Mouse (Mus musculus) embryonic facial prominence, embryonic 15.5 days (tissue): Measurements from ENCODE around the gene Ldb1. TPM values are rescaled to one million over a fixed set of nuclear protein-coding genes. Genes with fewer than 3 reads are reported as not detected.
A peak's percentile ranks its signal among the peaks of the same experiment; 100 is the strongest.

Source experiments
- ATAC-seq: fragments of 200-750 bp; cut with Nextera tagmentation; 2 replicates; pipeline ENCODE4 v1.8.0; 2017; ENCODE audit warnings: low read depth, moderate TSS enrichment; ENCODE audit not compliant: insufficient number of reproducible peaks, low FRiP score, low TSS enrichment
- H3K27ac ChIP-seq: fragments of 300-500 bp; sonication (generic); replicated peaks from 2 replicates; pipeline ENCODE4 v1.5.1; 2015; ENCODE audit warnings: mild to moderate bottlenecking, inconsistent platforms
- H3K27me3 ChIP-seq: fragments of 300-500 bp; sonication (generic); 2 replicates; pipeline ENCODE4 v1.6.1; 2015; ENCODE audit warnings: inconsistent platforms
- H3K36me3 ChIP-seq: fragments of 300-500 bp; sonication (generic); 2 replicates; pipeline ENCODE4 v1.6.1; 2015; ENCODE audit warnings: mild to moderate bottlenecking, inconsistent platforms
- H3K4me1 ChIP-seq: fragments of 300-500 bp; sonication (generic); 2 replicates; pipeline ENCODE4 v1.6.1; 2015; ENCODE audit warnings: inconsistent platforms
- H3K4me2 ChIP-seq: fragments of 300-500 bp; sonication (generic); replicated peaks from 2 replicates; pipeline ENCODE4 v1.6.1; 2015; ENCODE audit warnings: mild to moderate bottlenecking, inconsistent platforms
- H3K4me3 ChIP-seq: fragments of 300-500 bp; sonication (generic); replicated peaks from 2 replicates; pipeline ENCODE4 v1.5.1; 2015; ENCODE audit warnings: mild to moderate bottlenecking, inconsistent platforms
- H3K9ac ChIP-seq: fragments of 300-500 bp; sonication (generic); 2 replicates; pipeline ENCODE4 v1.6.1; 2015; ENCODE audit warnings: inconsistent platforms
- H3K9me3 ChIP-seq: fragments of 300-500 bp; sonication (generic); replicated peaks from 2 replicates; pipeline ENCODE4 v1.6.1; 2016; ENCODE audit warnings: inconsistent platforms
- WGBS: fragments of 180-500 bp; shearing (Covaris S2); methylation state at CpG from one replicate; pipeline ENCODE4 v1.1.7; 2015; 5-methylcytosine and 5-hydroxymethylcytosine counted together
- polyA plus RNA-seq: library from polyadenylated mRNA; unstranded; fragments of >200 nt; fragmentation: Nextera tagmentation; extraction: Ambion mirVana; gene quantifications from 2 replicates; pipeline ENCODE4 v1.2.1, GENCODE M21; 2015

Ldb1 gene
- polyA plus RNA-seq, 1 experiment from 2014 or later: 120 TPM

DNA sequence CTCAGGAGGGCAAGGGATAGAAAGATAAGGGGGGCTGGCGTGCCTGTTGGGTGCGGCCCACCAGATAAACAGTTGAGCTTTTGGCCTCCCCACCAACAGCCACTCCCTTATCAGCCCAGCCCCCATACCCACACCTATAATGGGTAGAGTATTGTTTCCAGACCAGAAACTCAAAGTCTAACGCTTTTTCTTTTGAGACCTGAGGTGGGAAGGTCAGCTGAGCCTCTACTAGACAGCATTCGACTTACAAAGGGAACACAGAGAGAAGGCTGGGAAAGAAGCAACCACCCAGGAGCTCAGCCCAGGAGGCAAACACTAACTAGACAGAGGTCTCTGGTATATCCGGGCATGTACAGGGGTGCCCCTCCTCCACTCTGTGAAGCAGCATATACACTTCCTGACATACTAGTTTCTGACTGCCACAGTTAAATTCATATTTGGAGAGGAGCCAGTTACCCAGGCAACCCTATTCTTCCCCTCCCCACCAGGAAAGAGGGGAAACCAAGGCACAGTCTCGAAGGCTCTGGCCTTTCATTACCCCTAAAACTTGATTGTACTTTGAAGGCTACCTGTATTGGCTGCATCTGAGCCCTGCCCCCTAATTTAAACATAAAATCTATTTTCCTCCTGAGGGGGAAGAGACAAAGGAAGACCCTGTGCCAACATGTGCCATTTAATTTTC is 7.6 kb downstream of the Ldb1 start:
- H3K27ac ChIP-seq: peak overlapping the region; percentile 100
- H3K4me1 ChIP-seq: peaks cover 56% of the 10 kb centered on the region
- 22% methylated on average over 6 of the region's 6 CpGs for WGBS
- H3K36me3 ChIP-seq: peaks cover 42% of the 10 kb centered on the region
- no peaks in the 10 kb centered on the region for H3K27me3 ChIP-seq
- H3K9ac ChIP-seq: peak overlapping the region; percentile 82
- no peaks in the 10 kb centered on the region for H3K9me3 ChIP-seq
- peak overlapping the region; percentile 84 for H3K4me2 ChIP-seq
- no peak for ATAC-seq
- peak overlapping the region; percentile 66 for H3K4me3 ChIP-seq

GRCm38 (mm10) chr19:46036477-46037242 is 8.4 kb downstream of the Ldb1 start:
- Histone ChIP-seq H3K27ac (peak overlapping the region; percentile 100), H3K9me3 (no peaks in the 10 kb centered on the region), H3K27me3 (no peaks in the 10 kb centered on the region), H3K4me3 (peak overlapping the region; percentile 66), H3K4me1 (peaks cover 49% of the 10 kb centered on the region), H3K36me3 (peaks cover 49% of the 10 kb centered on the region), H3K9ac (peak overlapping the region; percentile 82), H3K4me2 (peak overlapping the region; percentile 84)
- ATAC-seq: no peak
- 74% methylated on average over 13 of the region's 13 CpGs for WGBS

DNA sequence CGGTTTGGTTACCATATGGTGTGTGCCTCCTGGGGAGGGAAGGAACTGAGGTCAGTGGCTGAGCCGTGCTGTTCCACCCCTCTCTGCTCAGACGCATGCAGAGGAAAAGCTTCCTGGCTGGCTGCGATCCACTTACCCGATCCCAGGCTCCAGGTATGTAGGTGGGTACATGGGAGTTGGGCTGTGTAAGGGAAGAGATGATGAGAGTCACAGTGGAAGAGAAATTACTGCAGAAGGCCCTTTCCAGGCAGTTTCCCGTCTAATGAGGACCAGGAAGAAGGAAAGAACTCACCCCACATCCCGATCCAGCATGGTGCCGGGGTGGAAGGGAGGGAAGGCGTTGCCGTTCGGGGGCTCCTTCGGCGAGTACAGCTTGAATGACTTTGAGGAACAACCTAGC is 9.0 kb downstream of the Ldb1 start:
- Histone ChIP-seq H3K27me3 (no peaks in the 10 kb centered on the region), H3K4me3 (no peak overlapping the region), H3K9ac (no peak overlapping the region), H3K4me2 (no peak overlapping the region), H3K27ac (no peak overlapping the region), H3K9me3 (no peaks in the 10 kb centered on the region), H3K4me1 (peaks cover 42% of the 10 kb centered on the region), H3K36me3 (peaks cover 54% of the 10 kb centered on the region)
- no peak for ATAC-seq
- 86% methylated on average over 13 of the region's 13 CpGs for WGBS

- Histone ChIP-seq H3K27me3 (no peaks in the 10 kb centered on the region), H3K9ac (no peak overlapping the region), H3K4me1 (peaks cover 28% of the 10 kb centered on the region), H3K9me3 (0 out of 2 replicates have a peak, but pooled peaks cover 2% of the 10 kb centered on the region), H3K36me3 (peaks cover 68% of the 10 kb centered on the region), H3K4me3 (no peak overlapping the region), H3K4me2 (no peak overlapping the region), H3K27ac (no peak overlapping the region)
- 93% methylated on average over 11 of the region's 11 CpGs for WGBS
- ATAC-seq: no peak
Measured at GRCm38 (mm10) chr19:46033911-46034310, 11.1 kb downstream of the Ldb1 start.

DNA sequence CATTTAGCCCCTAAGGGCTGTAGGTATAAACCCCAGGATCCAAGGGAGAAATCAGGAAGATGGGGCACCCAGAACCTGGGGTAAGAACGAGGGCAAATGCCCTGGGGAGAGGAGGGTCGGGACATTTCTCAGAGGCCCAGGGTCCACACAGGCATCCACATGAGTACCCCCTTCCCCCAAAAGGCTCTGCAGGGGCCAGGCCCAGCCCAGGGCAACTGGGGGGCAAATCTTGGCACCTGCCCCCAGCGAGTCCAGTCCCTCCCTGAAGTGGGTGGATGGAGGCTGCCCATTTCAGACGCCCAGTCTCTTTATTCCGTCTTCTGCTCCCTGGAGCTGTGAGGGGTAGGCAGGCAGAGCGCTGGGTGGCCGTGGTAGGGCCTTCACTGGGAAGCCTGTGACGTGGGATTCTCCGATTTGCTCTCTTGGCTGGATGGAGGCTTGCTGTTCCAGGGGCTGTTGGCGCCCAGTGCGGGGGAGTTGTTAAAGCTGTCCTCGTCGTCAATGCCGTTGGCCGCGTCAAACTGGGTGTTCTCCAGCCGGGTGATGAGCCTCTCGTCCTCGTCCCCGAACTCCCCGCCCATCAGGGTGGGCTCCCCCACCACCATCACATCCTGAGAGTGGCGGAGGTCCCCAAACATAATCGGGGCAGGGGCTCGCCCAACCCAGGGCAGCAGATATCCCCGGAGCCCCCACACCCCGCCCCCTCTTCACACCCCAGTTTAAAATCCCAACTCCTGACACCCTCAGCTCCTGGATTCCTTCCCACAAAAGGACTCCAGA is 12.1 kb downstream of the Ldb1 start:
- Histone ChIP-seq H3K9ac (no peak overlapping the region), H3K4me2 (no peak overlapping the region), H3K36me3 (peaks cover 68% of the 10 kb centered on the region), H3K27me3 (no peaks in the 10 kb centered on the region), H3K4me3 (no peak overlapping the region), H3K9me3 (0 out of 2 replicates have a peak, but pooled peaks cover 2% of the 10 kb centered on the region), H3K4me1 (peaks cover 21% of the 10 kb centered on the region), H3K27ac (no peak overlapping the region)
- ATAC-seq: no peak
- 90% methylated on average over 26 of the region's 26 CpGs for WGBS

GRCm38 (mm10) chr19:46031689-46032432 is 13.2 kb downstream of the Ldb1 start:
- peak; percentile 9; the same call in 1 of the 2 replicates for ATAC-seq
- Histone ChIP-seq H3K9me3 (0 out of 2 replicates have a peak, but pooled peaks cover 2% of the 10 kb centered on the region), H3K27ac (0 out of 2 replicates have a peak overlapping the region, but pooled peaks have one; percentile 30), H3K4me2 (no peak overlapping the region), H3K4me1 (peaks cover 13% of the 10 kb centered on the region), H3K9ac (no peak overlapping the region), H3K4me3 (no peak overlapping the region), H3K36me3 (peaks cover 68% of the 10 kb centered on the region), H3K27me3 (no peaks in the 10 kb centered on the region)
- WGBS: 76% methylated on average over 9 of the region's 9 CpGs

DNA sequence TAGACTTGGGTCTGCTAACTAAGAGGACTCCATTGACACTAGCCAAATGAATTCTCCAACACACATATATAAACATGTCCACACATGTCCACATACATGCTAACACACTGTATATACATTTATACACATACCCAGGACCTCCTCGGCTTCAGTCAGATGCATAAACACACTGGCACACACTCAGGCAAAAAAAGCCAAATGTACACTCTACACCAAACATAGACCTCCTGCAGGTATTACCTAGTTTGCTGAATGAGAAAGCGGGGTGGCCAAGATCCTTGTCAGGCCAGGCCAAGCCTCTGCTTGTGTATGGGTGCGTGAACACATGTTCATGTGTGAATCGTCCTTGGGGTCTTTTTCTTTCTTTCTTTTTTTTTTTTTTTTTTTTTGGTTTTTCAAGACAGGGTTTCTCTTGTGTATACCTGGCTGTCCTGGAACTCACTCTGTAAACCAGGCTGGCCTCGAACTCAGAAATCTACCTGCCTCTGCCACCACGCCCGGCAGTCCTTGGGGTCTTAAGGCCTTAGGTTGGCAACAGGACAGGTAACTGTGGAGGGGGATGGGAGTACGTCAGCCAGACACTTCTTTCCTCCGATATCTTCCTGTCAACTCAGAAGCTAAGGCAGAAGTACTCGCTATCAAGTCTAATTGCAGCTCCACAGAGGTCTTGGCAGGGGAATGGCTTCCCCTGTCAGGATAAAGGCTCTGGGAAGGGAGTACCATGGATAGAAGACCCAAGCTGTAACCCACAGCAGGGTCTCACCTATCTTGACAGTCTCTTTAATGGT is 14.6 kb downstream of the Ldb1 start:
- no peaks in the 10 kb centered on the region for H3K27me3 ChIP-seq
- 0 out of 2 replicates have a peak, but pooled peaks cover 2% of the 10 kb centered on the region for H3K9me3 ChIP-seq
- no peak overlapping the region for H3K4me3 ChIP-seq
- peaks cover 7% of the 10 kb centered on the region; the same call in 1 of the 2 replicates for H3K4me1 ChIP-seq
- no peak overlapping the region for H3K9ac ChIP-seq
- WGBS: 91% methylated on average over 10 of the region's 10 CpGs
- no peak overlapping the region for H3K27ac ChIP-seq
- no peak overlapping the region for H3K4me2 ChIP-seq
- H3K36me3 ChIP-seq: peaks cover 56% of the 10 kb centered on the region
- ATAC-seq: no peak

DNA sequence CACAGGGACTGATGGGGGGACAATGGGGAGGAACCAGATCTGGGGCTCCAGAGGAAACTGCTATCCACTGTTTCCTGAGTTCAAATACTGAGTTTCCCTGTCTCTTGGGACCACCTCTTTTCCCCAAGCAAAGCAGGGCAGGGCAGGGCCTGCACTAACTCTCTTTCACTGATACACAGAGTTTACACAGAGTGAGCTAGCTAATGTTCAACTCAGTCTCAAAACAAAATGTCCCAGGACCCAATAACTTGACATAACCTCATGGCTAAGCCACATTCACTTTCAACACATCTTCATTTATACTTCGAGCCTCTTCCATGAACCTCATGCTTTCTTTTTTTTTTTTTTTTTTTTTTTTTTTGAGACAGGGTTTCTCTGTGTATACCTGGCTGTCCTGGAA is 15.4 kb downstream of the Ldb1 start:
- Histone ChIP-seq H3K4me2 (no peak overlapping the region), H3K9me3 (0 out of 2 replicates have a peak, but pooled peaks cover 2% of the 10 kb centered on the region), H3K4me1 (peaks cover 7% of the 10 kb centered on the region; the same call in 1 of the 2 replicates), H3K27me3 (no peaks in the 10 kb centered on the region), H3K9ac (no peak overlapping the region), H3K36me3 (peaks cover 49% of the 10 kb centered on the region), H3K4me3 (no peak overlapping the region), H3K27ac (no peak overlapping the region)
- WGBS: 80% methylated on average over 1 of the region's 1 CpGs
- ATAC-seq: no peak

GRCm38 (mm10) chr19:46028747-46029320 is 16.2 kb downstream of the Ldb1 start:
- Histone ChIP-seq H3K4me1 (peaks cover 7% of the 10 kb centered on the region; the same call in 1 of the 2 replicates), H3K9me3 (0 out of 2 replicates have a peak, but pooled peaks cover 2% of the 10 kb centered on the region), H3K9ac (no peak overlapping the region), H3K4me2 (no peak overlapping the region), H3K27ac (no peak overlapping the region), H3K4me3 (no peak overlapping the region), H3K27me3 (no peaks in the 10 kb centered on the region), H3K36me3 (peaks cover 40% of the 10 kb centered on the region)
- WGBS: 69% methylated on average over 11 of the region's 11 CpGs
- no peak for ATAC-seq

GRCm38 (mm10) chr19:46026567-46026966 is 18.4 kb downstream of the Ldb1 start:
- no peak overlapping the region for H3K9ac ChIP-seq
- no peak for ATAC-seq
- H3K9me3 ChIP-seq: 0 out of 2 replicates have a peak, but pooled peaks cover 2% of the 10 kb centered on the region
- H3K27me3 ChIP-seq: no peaks in the 10 kb centered on the region
- 56% methylated on average over 8 of the region's 8 CpGs for WGBS
- H3K4me2 ChIP-seq: no peak overlapping the region
- H3K4me3 ChIP-seq: no peak overlapping the region
- H3K36me3 ChIP-seq: peaks cover 18% of the 10 kb centered on the region
- peaks cover 7% of the 10 kb centered on the region; the same call in 1 of the 2 replicates for H3K4me1 ChIP-seq
- H3K27ac ChIP-seq: no peak overlapping the region
